Mouse (Mus musculus) intestine, postnatal 0 days (tissue): Measurements from ENCODE around the gene Foxp4. TPM values are rescaled to one million over a fixed set of nuclear protein-coding genes. Genes with fewer than 3 reads are reported as not detected.

Source experiments
- ATAC-seq: fragments of 200-750 bp; cut with Nextera tagmentation; 2 replicates; pipeline ENCODE4 v1.8.0; 2017; ENCODE audit warnings: mild to moderate bottlenecking, moderate TSS enrichment, moderate library complexity
- H3K27ac ChIP-seq: fragments of 300-500 bp; sonication (generic); 2 replicates; pipeline ENCODE4 v1.5.1; 2014; ENCODE audit warnings: mild to moderate bottlenecking, low read depth, low read length, moderate library complexity
- H3K27me3 ChIP-seq: fragments of 300-500 bp; sonication (generic); replicated peaks from 2 replicates; pipeline ENCODE4 v1.6.1; 2014; ENCODE audit warnings: low read length, mixed read lengths; ENCODE audit not compliant: control insufficient read depth, insufficient read depth
- H3K36me3 ChIP-seq: fragments of 300-500 bp; sonication (generic); 2 replicates; pipeline ENCODE4 v1.6.1; 2014; ENCODE audit warnings: mild to moderate bottlenecking, moderate library complexity; ENCODE audit not compliant: control insufficient read depth, insufficient read depth
- H3K4me1 ChIP-seq: fragments of 300-500 bp; sonication (generic); replicated peaks from 2 replicates; pipeline ENCODE4 v1.6.1; 2014; ENCODE audit warnings: antibody characterized with exemption, low read length, mixed read lengths; ENCODE audit not compliant: control insufficient read depth, insufficient read depth
- H3K4me2 ChIP-seq: fragments of 300-500 bp; sonication (generic); replicated peaks from 2 replicates; pipeline ENCODE4 v1.6.1; 2014; ENCODE audit warnings: low read depth, mild to moderate bottlenecking, moderate library complexity
- H3K4me3 ChIP-seq: fragments of 300-500 bp; sonication (generic); 2 replicates; pipeline ENCODE4 v1.5.1; 2014; ENCODE audit warnings: low read depth, low read length
- H3K9ac ChIP-seq: fragments of 300-500 bp; sonication (generic); 2 replicates; pipeline ENCODE4 v1.6.1; 2014; ENCODE audit warnings: mild to moderate bottlenecking, low read depth, low read length
- H3K9me3 ChIP-seq: fragments of 300-500 bp; sonication (generic); 2 replicates; pipeline ENCODE4 v1.6.1; 2016; ENCODE audit warnings: mixed run types; ENCODE audit not compliant: control insufficient read depth
- CTCF ChIP-seq: sonication (generic); IDR thresholded peaks from 2 replicates; pipeline ENCODE4 v1.5.1; 2016; ENCODE audit warnings: low read depth, mild to moderate bottlenecking, control low read depth, antibody characterized with exemption, moderate library complexity
- WGBS: fragments of 180-500 bp; shearing (Covaris S2); extraction: QIAGEN DNeasy Blood & Tissue Kit; methylation state at CpG from one replicate; pipeline ENCODE4 v1.1.7; 2014; 5-methylcytosine and 5-hydroxymethylcytosine counted together
- polyA plus RNA-seq: library from polyadenylated mRNA; unstranded; fragments of >200 nt; fragmentation: Nextera tagmentation; extraction: Ambion mirVana; gene quantifications from 2 replicates; pipeline ENCODE4 v1.2.1, GENCODE M21; 2015

The Foxp4 gene
- polyA plus RNA-seq, 1 experiment from 2014 or later: 12.9 TPM

- no peak overlapping the region for H3K9ac ChIP-seq
- ATAC-seq: no peak
- 45% methylated on average over 9 of the region's 9 CpGs for WGBS
- no peaks in the 10 kb centered on the region for H3K4me1 ChIP-seq
- no peak overlapping the region for H3K27ac ChIP-seq
- no peaks in the 10 kb centered on the region for H3K9me3 ChIP-seq
- H3K36me3 ChIP-seq: no peaks in the 10 kb centered on the region
- no peak overlapping the region for H3K4me3 ChIP-seq
- H3K27me3 ChIP-seq: 0 out of 2 replicates have a peak, but pooled peaks cover 4% of the 10 kb centered on the region
- TF ChIP-seq CTCF: 0 out of 2 replicates have a peak, but pooled peaks have one; percentile 9
- peak overlapping the region; percentile 88 for H3K4me2 ChIP-seq
Observed at GRCm38 (mm10) chr17:47831161-47831560, 93.3 kb downstream of the Foxp4 start.

GRCm38 (mm10) chr17:47821339-47821738 is 103.1 kb downstream of the Foxp4 start:
- Histone ChIP-seq H3K9ac (no peak overlapping the region), H3K9me3 (no peaks in the 10 kb centered on the region), H3K27me3 (no peaks in the 10 kb centered on the region), H3K4me1 (no peaks in the 10 kb centered on the region), H3K4me2 (no peak overlapping the region), H3K36me3 (peaks cover 12% of the 10 kb centered on the region; the same call in 1 of the 2 replicates), H3K4me3 (no peak overlapping the region), H3K27ac (no peak overlapping the region)
- TF ChIP-seq CTCF: no peak
- no peak for ATAC-seq
- 75% methylated on average over 8 of the region's 8 CpGs for WGBS

- H3K27ac ChIP-seq: no peak overlapping the region
- H3K4me1 ChIP-seq: no peaks in the 10 kb centered on the region
- TF ChIP-seq CTCF: no peak
- H3K9me3 ChIP-seq: no peaks in the 10 kb centered on the region
- no peaks in the 10 kb centered on the region for H3K27me3 ChIP-seq
- 86% methylated on average over 12 of the region's 13 CpGs for WGBS
- no peak overlapping the region for H3K4me2 ChIP-seq
- H3K36me3 ChIP-seq: peaks cover 10% of the 10 kb centered on the region; the same call in 1 of the 2 replicates
- H3K4me3 ChIP-seq: no peak overlapping the region
- H3K9ac ChIP-seq: no peak overlapping the region
- ATAC-seq: no peak
Observed at GRCm38 (mm10) chr17:47818038-47818725, 106.3 kb downstream of the Foxp4 start.

Other genes starting within 250 kb of the Foxp4 start
- gene Tomm6, start 236.3 kb downstream of the Foxp4 start, polyA plus RNA-seq: 384 and 398 TPM in 2 replicates
- 2.9 TPM in 2 replicates for gene Frs3, start 235.6 kb downstream of the Foxp4 start, polyA plus RNA-seq
- 0.12 TPM in 1 of 2 replicates, not detected in the other for gene Gm21981, start 230.2 kb downstream of the Foxp4 start, polyA plus RNA-seq
- 0.33 and 0.64 TPM in 2 replicates for gene Prickle4, start 229.9 kb downstream of the Foxp4 start, polyA plus RNA-seq
- gene Pgc, start 197.8 kb downstream of the Foxp4 start, polyA plus RNA-seq: 7.4 and 24.6 TPM in 2 replicates
- 30.0 and 34.5 TPM in 2 replicates for gene Tfeb, start 187.6 kb downstream of the Foxp4 start, polyA plus RNA-seq
- 1.7 and 2.1 TPM in 2 replicates for gene Mdfi, start 90.0 kb downstream of the Foxp4 start, polyA plus RNA-seq
- gene 1700122O11Rik, start 113.6 kb upstream of the Foxp4 start, polyA plus RNA-seq: not detected in 2 replicates
- not detected in 2 replicates for gene 1700067P10Rik, start 164.7 kb upstream of the Foxp4 start, polyA plus RNA-seq
- not detected in 2 replicates for gene 9830107B12Rik, start 221.6 kb upstream of the Foxp4 start, polyA plus RNA-seq
- not detected in 2 replicates for gene A530064D06Rik, start 242.6 kb upstream of the Foxp4 start, polyA plus RNA-seq